Mouse (Mus musculus): ENCODE results near the gene Fdxr. TPM values are rescaled to one million over a fixed set of nuclear protein-coding genes. Genes with fewer than 3 reads are reported as not detected.

Fdxr gene
- polyA plus RNA-seq, 1 experiment from 2014 or later = 6.9 TPM

DNA sequence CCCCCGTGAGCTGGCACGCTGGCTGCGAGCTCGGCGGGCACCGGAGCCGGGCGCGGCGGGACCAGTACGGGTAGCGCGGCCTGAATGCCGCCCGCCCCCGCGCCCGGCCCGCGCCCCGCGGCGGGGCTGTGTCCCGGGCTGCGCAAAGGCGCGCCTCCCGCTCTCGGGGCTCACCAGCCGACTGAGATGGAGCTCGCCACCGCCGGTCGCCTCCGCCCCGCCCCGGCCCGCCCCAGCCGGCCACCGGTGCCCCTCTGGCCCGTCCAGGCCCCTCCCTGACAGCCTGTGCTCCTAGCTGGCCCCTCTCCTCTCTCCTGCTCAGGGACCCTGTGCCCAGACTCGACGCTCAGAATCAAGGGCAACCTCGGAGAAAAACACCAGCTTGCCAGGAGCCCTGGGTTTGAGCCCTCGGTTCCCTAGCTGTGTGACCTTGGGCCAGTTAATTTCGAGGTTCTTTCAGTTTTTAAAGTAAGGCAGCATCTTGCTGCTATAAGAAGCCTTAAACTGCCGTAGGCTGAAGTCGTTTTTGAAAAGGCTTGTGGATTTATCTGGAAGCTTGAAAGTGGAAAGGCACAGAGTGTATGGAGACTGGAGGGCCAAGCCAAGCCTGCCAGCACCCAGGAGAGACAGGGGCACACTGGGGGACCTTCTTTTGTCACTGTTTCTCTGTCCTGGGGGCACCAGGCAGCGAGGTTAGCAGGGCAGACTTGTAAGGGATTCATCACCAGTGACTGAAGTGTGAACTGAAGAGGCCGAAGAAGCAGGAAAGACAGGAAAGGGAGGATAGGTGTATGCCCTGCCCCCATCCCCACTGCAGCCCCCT lies 9.6 kb downstream of the Fdxr start, which contains the start of gene Grin2c:
Gene Grin2c (minus strand): TSS at position 183 of the 823 bp plus-strand sequence.
- no peak within 1 kb of the TSS for H3K9ac ChIP-seq (replicated peaks; ENCODE audit: low read depth)
- H3K4me1 ChIP-seq (ENCODE audit: insufficient read depth, low read depth, low read length) = no peaks in the 10 kb centered on the region; the same call in 1 of the 2 replicates
- H3K27ac ChIP-seq (ENCODE audit: low read length) = no peak within 1 kb of the TSS
- H3K27me3 ChIP-seq (replicated peaks; ENCODE audit: insufficient read depth, low read length) = peaks cover 65% of the 10 kb centered on the region
- H3K4me2 ChIP-seq (replicated peaks; ENCODE audit: low read depth, low read length) = peak within 1 kb of the TSS; percentile 52
- 0 out of 2 replicates have a peak, but pooled peaks cover 4% of the 10 kb centered on the region for H3K36me3 ChIP-seq (ENCODE audit: insufficient read depth, low read length)
- no peak for DNase-seq (ENCODE audit: low spot score)
- H3K9me3 ChIP-seq (ENCODE audit: low read length) = no peaks in the 10 kb centered on the region
- no peak for ATAC-seq
- H3K4me3 ChIP-seq (ENCODE audit: low read depth, low read length) = peak within 1 kb of the TSS; percentile 24
- TF ChIP-seq EP300 (IDR thresholded peaks at IDR 0.05) = no peak
- WGBS = 10% methylated on average over 30 of the region's 50 CpGs

DNA sequence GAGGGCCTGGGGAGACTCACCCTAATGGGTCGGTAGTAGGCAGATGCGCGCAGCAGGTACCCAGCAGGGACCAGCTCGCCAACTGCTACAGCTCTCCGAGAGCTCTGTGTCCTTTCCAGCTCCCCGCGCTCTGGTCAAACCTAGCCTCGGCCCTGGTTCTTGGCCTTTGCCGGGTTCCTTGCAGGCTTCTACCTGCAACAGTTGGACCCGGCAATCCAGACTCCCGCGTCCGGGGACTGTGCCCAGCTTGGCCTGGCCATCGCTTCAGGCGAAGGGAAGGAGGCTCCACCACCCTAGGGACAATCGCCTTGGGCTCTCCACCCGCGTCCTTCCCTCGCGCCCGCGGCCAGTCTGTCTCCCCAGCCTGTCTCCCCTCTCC lies 10.5 kb downstream of the Fdxr start:
- H3K4me1 ChIP-seq (ENCODE audit: insufficient read depth, low read depth, low read length) = no peaks in the 10 kb centered on the region; the same call in 1 of the 2 replicates
- no peaks in the 10 kb centered on the region for H3K9me3 ChIP-seq (ENCODE audit: low read length)
- H3K27me3 ChIP-seq (replicated peaks; ENCODE audit: insufficient read depth, low read length) = peaks cover 73% of the 10 kb centered on the region
- H3K9ac ChIP-seq (replicated peaks; ENCODE audit: low read depth) = no peak overlapping the region
- ATAC-seq (no peak), DNase-seq (ENCODE audit: low spot score) (no peak)
- no peak overlapping the region for H3K27ac ChIP-seq (ENCODE audit: low read length)
- TF ChIP-seq EP300 (IDR thresholded peaks at IDR 0.05) (no peak), CTCF (IDR thresholded peaks at IDR 0.05) (no peak)
- 0 out of 2 replicates have a peak, but pooled peaks cover 4% of the 10 kb centered on the region for H3K36me3 ChIP-seq (ENCODE audit: insufficient read depth, low read length)
- H3K4me2 ChIP-seq (replicated peaks; ENCODE audit: low read depth, low read length) = peak overlapping the region; percentile 52
- 4% methylated on average over 20 of the region's 22 CpGs for WGBS
- 0 out of 2 replicates have a peak overlapping the region, but pooled peaks have one; percentile 24 for H3K4me3 ChIP-seq (ENCODE audit: low read depth, low read length)

DNA sequence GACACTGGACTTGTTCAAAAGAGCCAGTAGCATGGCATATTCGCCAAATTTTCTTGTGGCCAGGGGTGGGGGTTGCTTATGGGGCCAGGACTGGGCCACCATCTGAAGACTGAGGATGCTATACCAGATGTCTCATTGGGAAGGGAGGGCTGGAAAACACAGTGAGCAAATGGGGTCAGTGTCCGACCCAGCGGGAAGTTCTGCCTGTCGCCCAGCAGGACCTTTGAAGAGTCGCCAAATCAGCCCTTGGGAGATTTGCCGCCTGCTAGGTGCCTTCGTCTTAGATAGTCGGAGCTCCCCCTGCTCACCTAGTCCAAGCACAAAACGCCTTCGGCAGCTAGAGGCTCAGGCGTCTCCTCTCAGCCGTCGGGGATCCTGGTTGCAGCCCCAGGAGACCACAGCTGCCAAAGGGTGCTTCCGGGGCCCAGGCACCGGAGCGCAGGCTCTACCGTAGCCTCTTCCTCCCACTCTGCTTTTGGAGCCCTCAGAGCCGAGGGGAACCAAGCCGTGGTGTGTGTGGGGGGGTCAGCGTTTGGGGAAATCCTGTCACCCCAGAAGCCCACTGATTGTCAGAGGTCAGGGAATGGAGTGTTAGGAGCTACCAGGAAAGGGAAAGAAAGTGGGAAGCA lies 11.0 kb downstream of the Fdxr start:
- WGBS = 4% methylated on average over 20 of the region's 20 CpGs
- DNase-seq (ENCODE audit: low spot score) = no peak
- Histone ChIP-seq H3K27ac (ENCODE audit: low read length) (no peak overlapping the region), H3K9ac (replicated peaks; ENCODE audit: low read depth) (no peak overlapping the region), H3K4me1 (ENCODE audit: insufficient read depth, low read depth, low read length) (no peaks in the 10 kb centered on the region; the same call in 1 of the 2 replicates), H3K4me3 (ENCODE audit: low read depth, low read length) (0 out of 2 replicates have a peak overlapping the region, but pooled peaks have one; percentile 24), H3K27me3 (replicated peaks; ENCODE audit: insufficient read depth, low read length) (peaks cover 76% of the 10 kb centered on the region), H3K9me3 (ENCODE audit: low read length) (no peaks in the 10 kb centered on the region), H3K36me3 (ENCODE audit: insufficient read depth, low read length) (0 out of 2 replicates have a peak, but pooled peaks cover 4% of the 10 kb centered on the region), H3K4me2 (replicated peaks; ENCODE audit: low read depth, low read length) (no peak overlapping the region)
- TF ChIP-seq EP300 (IDR thresholded peaks at IDR 0.05) (no peak), CTCF (IDR thresholded peaks at IDR 0.05) (no peak)
- ATAC-seq = no peak

DNA sequence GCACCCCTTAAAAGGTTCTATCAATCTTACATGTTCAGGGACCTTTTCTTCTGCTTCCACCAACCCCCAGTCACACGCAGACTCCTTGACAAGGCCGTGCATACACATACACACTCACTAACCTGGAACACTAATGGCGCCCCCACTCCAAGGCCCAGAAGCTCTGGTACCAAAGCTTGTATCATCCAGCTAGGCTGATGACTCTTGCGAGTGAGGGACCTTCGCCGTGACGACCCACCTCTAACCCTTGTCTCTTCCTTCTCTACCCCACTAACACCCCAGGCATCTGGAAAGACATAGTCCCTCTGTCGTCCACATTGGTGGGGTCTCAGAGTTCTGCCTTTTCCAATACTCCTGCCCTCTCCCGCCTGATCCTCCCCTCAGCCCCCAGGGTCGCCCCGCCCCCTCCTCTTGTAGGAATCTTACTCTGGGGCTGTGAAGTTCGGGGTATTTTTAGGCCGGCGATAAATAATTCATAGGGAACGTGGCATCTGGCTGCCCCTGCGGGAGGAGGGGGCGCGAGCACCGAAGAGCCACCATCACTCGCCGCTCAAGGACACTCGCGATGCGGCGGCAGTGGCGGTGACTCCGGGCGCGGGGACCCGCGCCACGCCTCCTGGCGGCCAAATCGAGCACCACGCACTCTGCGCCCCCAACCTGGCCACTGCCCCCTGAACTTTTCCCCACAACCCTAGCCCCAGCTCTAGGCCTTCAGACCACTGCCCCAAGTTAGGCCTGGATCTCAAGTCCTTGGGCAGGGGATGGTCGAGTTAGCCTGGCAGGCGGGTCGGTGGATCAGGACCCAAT lies 11.8 kb downstream of the Fdxr start:
- Histone ChIP-seq H3K4me1 (ENCODE audit: insufficient read depth, low read depth, low read length) (no peaks in the 10 kb centered on the region; the same call in 1 of the 2 replicates), H3K27me3 (replicated peaks; ENCODE audit: insufficient read depth, low read length) (peaks cover 78% of the 10 kb centered on the region), H3K9ac (replicated peaks; ENCODE audit: low read depth) (no peak overlapping the region), H3K36me3 (ENCODE audit: insufficient read depth, low read length) (0 out of 2 replicates have a peak, but pooled peaks cover 4% of the 10 kb centered on the region), H3K4me2 (replicated peaks; ENCODE audit: low read depth, low read length) (peak overlapping the region; percentile 27; the same call in 1 of the 2 replicates), H3K27ac (ENCODE audit: low read length) (no peak overlapping the region), H3K9me3 (ENCODE audit: low read length) (no peaks in the 10 kb centered on the region), H3K4me3 (ENCODE audit: low read depth, low read length) (no peak overlapping the region)
- ATAC-seq = no peak; the same call in 1 of the 2 replicates
- DNase-seq (ENCODE audit: low spot score) = no peak
- WGBS = 8% methylated on average over 35 of the region's 39 CpGs
- TF ChIP-seq EP300 (IDR thresholded peaks at IDR 0.05) (no peak), CTCF (IDR thresholded peaks at IDR 0.05) (peak; percentile 75)

DNA sequence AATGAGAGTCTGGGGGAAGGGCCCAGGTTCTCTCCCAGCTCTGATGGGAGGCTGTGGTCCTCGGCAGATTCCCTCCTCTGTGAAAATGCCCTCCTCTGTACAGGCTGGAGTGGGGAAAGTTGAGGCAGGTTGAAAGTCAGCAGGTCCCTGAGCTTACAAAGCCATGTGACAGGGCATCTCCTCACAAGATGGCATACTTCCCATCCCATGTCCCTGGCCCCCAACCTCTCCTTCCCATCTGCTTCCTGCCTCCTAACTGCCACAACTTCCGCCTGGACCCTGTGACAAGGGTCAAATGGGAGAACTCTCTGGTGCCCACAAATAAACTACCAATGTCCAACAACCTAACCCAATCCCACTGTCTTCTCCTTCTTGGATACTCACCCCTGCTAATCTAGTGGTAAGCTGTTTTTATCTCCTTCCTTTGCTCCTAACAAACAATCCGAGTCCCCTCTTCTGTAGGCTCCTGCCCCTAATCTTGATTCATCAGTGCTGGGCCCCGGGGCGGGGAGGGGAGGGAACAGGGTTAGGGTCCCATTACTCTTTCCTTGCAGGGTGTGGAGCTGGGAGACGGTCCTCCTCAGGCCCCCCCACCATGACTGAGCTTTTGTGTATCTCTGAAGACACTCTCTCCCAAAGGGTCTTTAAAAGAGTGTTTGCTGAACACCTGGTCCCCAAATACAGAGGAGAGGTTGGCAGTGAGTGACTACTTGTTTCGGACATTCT lies 12.6 kb downstream of the Fdxr start:
- Histone ChIP-seq H3K27ac (ENCODE audit: low read length) (no peak overlapping the region), H3K4me1 (ENCODE audit: insufficient read depth, low read depth, low read length) (no peaks in the 10 kb centered on the region; the same call in 1 of the 2 replicates), H3K9me3 (ENCODE audit: low read length) (no peaks in the 10 kb centered on the region), H3K4me2 (replicated peaks; ENCODE audit: low read depth, low read length) (no peak overlapping the region), H3K36me3 (ENCODE audit: insufficient read depth, low read length) (0 out of 2 replicates have a peak, but pooled peaks cover 4% of the 10 kb centered on the region), H3K9ac (replicated peaks; ENCODE audit: low read depth) (no peak overlapping the region), H3K27me3 (replicated peaks; ENCODE audit: insufficient read depth, low read length) (peaks cover 78% of the 10 kb centered on the region), H3K4me3 (ENCODE audit: low read depth, low read length) (no peak overlapping the region)
- DNase-seq (ENCODE audit: low spot score) (no peak), ATAC-seq (no peak)
- 59% methylated on average over 7 of the region's 7 CpGs for WGBS
- TF ChIP-seq EP300 (IDR thresholded peaks at IDR 0.05) = no peak
- TF ChIP-seq CTCF (IDR thresholded peaks at IDR 0.05) = no peak
